Mouse (Mus musculus) hematopoietic stem cell, adult 5-6 weeks (primary cell): ENCODE data around the gene Prcd. TPM values are rescaled to one million over a fixed set of nuclear protein-coding genes. Genes with fewer than 3 reads are reported as not detected.

Source experiments
- ATAC-seq, 2 experiments: fragments of 125-278 bp in 1 of 2; replicated peaks in 1 of 2; 2 replicates each; pipeline ENCODE4 v1.8.0; 2016 to 2017; ENCODE audit warnings: inconsistent platforms in 2 of 2, mild to moderate bottlenecking in 2 of 2, moderate number of reproducible peaks in 2 of 2, low read depth in 1 of 2, moderate TSS enrichment in 1 of 2; ENCODE audit not compliant: low FRiP score in 2 of 2, poor library complexity in 2 of 2, severe bottlenecking in 2 of 2, insufficient read depth in 1 of 2, low TSS enrichment in 1 of 2
- total RNA-seq: library from RNA; stranded (forward); fragments of 172-1452, 232-1000 nt; gene quantifications from 2 replicates; pipeline ENCODE4 v1.2.3, GENCODE M21; 2017

Prcd gene
- total RNA-seq, 1 experiment from 2014 or later: 1.6 TPM

GRCm38 (mm10) chr11:116644225-116645112 lies 8.9 kb upstream of the Prcd start:
- ATAC-seq: no peak

- no peak for ATAC-seq
Observed at GRCm38 (mm10) chr11:116645446-116646110, 7.8 kb upstream of the Prcd start.

GRCm38 (mm10) chr11:116646136-116646535 lies 7.2 kb upstream of the Prcd start:
- no peak for ATAC-seq

GRCm38 (mm10) chr11:116646771-116647170 lies 6.6 kb upstream of the Prcd start:
- ATAC-seq: no peak

GRCm38 (mm10) chr11:116647340-116647991 lies 5.9 kb upstream of the Prcd start:
- ATAC-seq: no peak

- ATAC-seq: no peak
Observed at GRCm38 (mm10) chr11:116648213-116648921, 5.0 kb upstream of the Prcd start.

- no peak for ATAC-seq
Observed at GRCm38 (mm10) chr11:116648976-116649375, 4.4 kb upstream of the Prcd start.

GRCm38 (mm10) chr11:116649711-116650337 lies 3.5 kb upstream of the Prcd start:
- no peak for ATAC-seq

GRCm38 (mm10) chr11:116650811-116651210 lies 2.5 kb upstream of the Prcd start:
- no peak for ATAC-seq

- no peak for ATAC-seq
Observed at GRCm38 (mm10) chr11:116651339-116651738, 2.0 kb upstream of the Prcd start.

- ATAC-seq: no peak
Observed at GRCm38 (mm10) chr11:116652330-116653098, 820 bp upstream of the Prcd start.

- no peak for ATAC-seq
Observed at GRCm38 (mm10) chr11:116653709-116654221, 431 bp downstream of the Prcd start.

GRCm38 (mm10) chr11:116654255-116654821 lies 1.0 kb downstream of the Prcd start, which contains the start of gene Cygb:
TSS of gene Cygb (minus strand) at chr11:116654313.
- no peak for ATAC-seq

- ATAC-seq: no peak
Observed at GRCm38 (mm10) chr11:116656348-116657191, 3.2 kb downstream of the Prcd start.
